Mouse (Mus musculus): ENCODE data around the gene Fam118b.

DNA sequence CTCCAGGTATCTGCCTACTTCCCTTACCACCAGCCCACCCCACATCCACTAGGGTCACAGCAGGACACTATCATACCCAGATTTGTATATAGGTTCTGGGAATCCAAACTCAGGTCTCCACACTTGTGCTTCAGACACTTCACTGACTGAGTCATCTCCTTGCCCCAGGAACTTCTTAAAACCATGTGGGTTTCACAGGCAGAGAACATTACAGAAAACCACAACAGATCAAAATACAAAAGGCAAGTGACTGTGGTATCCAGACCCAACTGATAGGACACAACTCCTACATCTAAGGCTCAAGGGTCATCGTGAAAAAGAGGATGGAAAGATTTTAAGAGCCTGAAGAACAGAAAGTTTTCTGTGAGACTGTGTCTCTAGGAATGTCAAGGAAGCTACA, 94.3 kb downstream of the Fam118b start:
- no peak for TF ChIP-seq CTCF (IDR thresholded peaks at IDR 0.05; ENCODE audit: control insufficient read depth, insufficient read depth, insufficient read length)
- TF ChIP-seq USF1 (IDR thresholded peaks at IDR 0.05; ENCODE audit: low read depth), result no peak
- no peak for TF ChIP-seq MAX (IDR thresholded peaks at IDR 0.05)
- no peak for TF ChIP-seq MYOG (IDR thresholded peaks at IDR 0.05; ENCODE audit: control insufficient read depth, extremely low read depth, insufficient read length)
- no peak for TF ChIP-seq CEBPB (IDR thresholded peaks at IDR 0.05; ENCODE audit: low read depth)
- TF ChIP-seq MYOD1 (IDR thresholded peaks at IDR 0.05; ENCODE audit: control insufficient read depth, insufficient read length, low read depth), result no peak

Measured in C2C12 (cell line).